Mouse (Mus musculus) thymus, adult 2 months (tissue): Measurements from ENCODE around the gene Dgkg. TPM values are rescaled to one million over a fixed set of nuclear protein-coding genes. Genes with fewer than 3 reads are reported as not detected.

Experiments
- DNase-seq: peaks from one replicate; pipeline ENCODE4 v3.0.0; 2021
- H3K27ac ChIP-seq: fragments of 200-500 bp; 2 replicates; pipeline ENCODE4 v1.5.1; 2012; ENCODE audit warnings: low read length, control low read depth; ENCODE audit not compliant: control insufficient read depth, insufficient read depth
- H3K27me3 ChIP-seq: fragments of 200-500 bp; 2 replicates; pipeline ENCODE4 v1.6.1; 2012; ENCODE audit warnings: mild to moderate bottlenecking, low read length, moderate library complexity, mixed read lengths; ENCODE audit not compliant: control insufficient read depth, insufficient read depth
- H3K36me3 ChIP-seq: fragments of 200-500 bp; 2 replicates; pipeline ENCODE4 v1.6.1; 2012; ENCODE audit warnings: mild to moderate bottlenecking, low read length, moderate library complexity; ENCODE audit not compliant: control insufficient read depth, insufficient read depth
- H3K4me1 ChIP-seq: fragments of 200-500 bp; replicated peaks from 2 replicates; pipeline ENCODE4 v1.6.1; 2012; ENCODE audit warnings: low read length; ENCODE audit not compliant: control insufficient read depth, insufficient read depth
- H3K4me3 ChIP-seq: fragments of 200-500 bp; 2 replicates; pipeline ENCODE4 v1.5.1; 2012; ENCODE audit warnings: mild to moderate bottlenecking, low read length, control low read depth, moderate library complexity; ENCODE audit not compliant: control insufficient read depth, insufficient read depth
- CTCF ChIP-seq: fragments of 200-500 bp; IDR thresholded peaks from 2 replicates; pipeline ENCODE4 v1.5.1; 2012; ENCODE audit warnings: mild to moderate bottlenecking, control low read depth, low read length, moderate library complexity, borderline replicate concordance; ENCODE audit not compliant: control insufficient read depth, poor library complexity, insufficient read depth; ENCODE audit errors: extremely low read depth
- POLR2A ChIP-seq: fragments of 200-500 bp; IDR thresholded peaks from 2 replicates; pipeline ENCODE4 v1.6.1; 2012; ENCODE audit warnings: mild to moderate bottlenecking, low read length, control low read depth, moderate library complexity; ENCODE audit not compliant: control insufficient read depth, poor library complexity, insufficient read depth; ENCODE audit errors: extremely low read depth
- WGBS: fragments of 180-500 bp; shearing (Covaris S2); methylation state at CpG from one replicate; pipeline ENCODE4 v1.1.7; 2018; 5-methylcytosine and 5-hydroxymethylcytosine counted together
- polyA plus RNA-seq: library from polyadenylated mRNA; depleted of rRNA; stranded (reverse); fragments of >200 nt; gene quantifications from 2 replicates; pipeline ENCODE4 v1.2.3, GENCODE M21; 2012; rRNA removed

The Dgkg gene
- polyA plus RNA-seq: 8.1 and 9.0 TPM in 2 replicates

DNA sequence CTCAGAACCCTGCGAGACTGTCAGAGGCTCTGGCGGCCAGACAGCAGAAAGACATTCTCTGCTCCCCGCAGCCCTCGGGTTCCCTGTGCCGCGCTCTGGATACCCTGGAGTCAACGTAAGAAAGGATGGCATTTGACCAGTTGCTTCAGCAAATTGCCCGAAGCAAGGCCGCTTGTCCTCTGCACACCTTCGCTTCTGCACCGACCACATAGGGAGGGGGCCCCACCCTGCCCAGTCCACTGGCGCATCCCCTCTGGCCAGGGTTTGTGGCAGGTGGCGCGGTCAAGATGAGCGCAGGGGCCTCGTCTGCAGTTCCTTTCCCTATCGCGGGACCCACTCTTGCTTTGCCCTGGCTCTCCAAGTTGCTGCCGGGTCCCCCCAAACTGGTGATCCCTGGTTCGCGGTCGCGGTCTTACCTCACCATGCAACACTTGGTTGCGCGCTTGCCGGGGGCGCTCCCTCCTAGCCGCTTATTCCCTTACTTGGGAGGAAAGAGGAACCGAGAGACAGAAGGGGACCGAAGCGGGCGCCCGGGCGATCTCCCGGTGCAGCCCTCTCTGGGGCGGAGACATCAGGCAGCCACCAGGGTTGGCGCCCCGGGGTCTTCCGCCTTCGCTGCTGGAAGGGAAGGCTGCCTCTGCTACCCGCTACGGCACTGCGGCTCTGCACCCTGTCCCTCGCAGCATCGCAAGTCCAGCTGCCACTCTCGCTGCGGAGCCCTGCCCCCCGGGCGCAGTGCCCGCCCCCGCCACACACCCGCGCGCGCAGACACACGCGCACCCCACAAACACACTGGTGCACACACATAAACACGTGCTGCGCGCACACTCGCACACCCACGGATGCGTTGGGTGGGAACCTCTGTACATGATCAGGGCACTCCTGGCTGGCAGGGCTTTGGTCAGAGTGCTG is at the start of gene Dgkg:
Gene Dgkg, minus strand, starts transcription at position 689 of the 912 bp plus-strand sequence.
- under 1% methylated on average over 63 of the region's 63 CpGs for WGBS
- Histone ChIP-seq H3K4me1 (peaks cover 30% of the 10 kb centered on the region), H3K36me3 (no peaks in the 10 kb centered on the region), H3K27me3 (no peaks in the 10 kb centered on the region), H3K4me3 (peak within 1 kb of the TSS; percentile 86), H3K27ac (peak within 1 kb of the TSS; percentile 32; the same call in 1 of the 2 replicates)
- peak; percentile 58; the same call in 1 of the 2 replicates for TF ChIP-seq POLR2A
- 0 out of 2 replicates have a peak, but pooled peaks have one; percentile 14 for TF ChIP-seq CTCF
- peak; percentile 77 for DNase-seq

DNA sequence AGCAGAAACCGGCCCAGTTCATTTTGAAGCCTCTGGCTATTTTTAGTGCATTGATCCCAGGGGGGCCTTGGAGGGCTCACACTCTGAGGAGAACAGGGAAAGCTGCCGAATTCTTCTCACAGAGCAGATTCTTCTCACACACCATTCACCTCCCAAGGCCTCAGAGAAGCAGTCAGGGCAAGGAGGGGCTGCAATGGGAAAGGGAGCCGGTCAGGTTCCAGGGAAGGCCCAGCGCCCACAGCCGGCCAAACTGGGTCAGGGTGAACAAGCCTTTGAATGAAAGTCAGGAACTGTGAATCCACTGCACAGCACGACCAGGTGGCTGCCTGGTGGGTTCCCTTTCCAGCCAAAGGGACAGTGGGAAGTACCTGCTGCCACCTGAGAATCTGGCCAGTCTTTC is 47.9 kb upstream of the Dgkg start:
- no peaks in the 10 kb centered on the region for H3K4me1 ChIP-seq
- TF ChIP-seq CTCF: no peak
- TF ChIP-seq POLR2A: no peak
- no peak overlapping the region for H3K4me3 ChIP-seq
- no peak for DNase-seq
- no peaks in the 10 kb centered on the region for H3K27me3 ChIP-seq
- H3K27ac ChIP-seq: no peak overlapping the region
- WGBS: 84% methylated on average over 6 of the region's 6 CpGs
- H3K36me3 ChIP-seq: no peaks in the 10 kb centered on the region

DNA sequence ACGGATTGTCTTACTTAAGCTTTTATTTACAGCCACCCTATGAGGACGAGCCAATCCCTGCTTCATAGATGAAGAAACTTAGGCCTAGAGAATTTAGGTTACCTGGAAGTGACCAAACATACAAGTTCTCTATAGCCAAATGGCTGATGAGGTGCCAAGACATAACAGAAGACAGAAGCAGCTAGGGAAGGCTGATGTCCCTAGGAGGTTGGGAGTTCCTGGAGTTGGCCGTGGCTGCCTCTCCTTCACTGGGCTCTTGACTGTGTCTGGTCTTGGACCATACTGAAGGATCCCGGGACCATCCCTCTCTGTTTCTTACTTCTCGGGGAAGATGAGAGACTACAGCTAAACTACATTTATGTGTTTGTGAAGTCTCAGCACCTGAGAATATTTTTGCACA is 47.1 kb upstream of the Dgkg start:
- Histone ChIP-seq H3K27me3 (no peaks in the 10 kb centered on the region), H3K36me3 (no peaks in the 10 kb centered on the region), H3K27ac (no peak overlapping the region), H3K4me1 (no peaks in the 10 kb centered on the region), H3K4me3 (no peak overlapping the region)
- DNase-seq: no peak
- 98% methylated on average over 5 of the region's 5 CpGs for WGBS
- no peak for TF ChIP-seq CTCF
- no peak for TF ChIP-seq POLR2A

- Histone ChIP-seq H3K4me1 (no peaks in the 10 kb centered on the region), H3K27ac (no peak overlapping the region), H3K36me3 (no peaks in the 10 kb centered on the region), H3K27me3 (no peaks in the 10 kb centered on the region), H3K4me3 (no peak overlapping the region)
- DNase-seq: no peak
- TF ChIP-seq CTCF (no peak), POLR2A (no peak)
- 89% methylated on average over 13 of the region's 13 CpGs for WGBS
These were observed 42.1 kb upstream of the Dgkg start for GRCm38 (mm10) chr16:22698846-22699760.

GRCm38 (mm10) chr16:22698101-22698500 is 41.1 kb upstream of the Dgkg start:
- Histone ChIP-seq H3K4me3 (no peak overlapping the region), H3K27me3 (no peaks in the 10 kb centered on the region), H3K27ac (no peak overlapping the region), H3K36me3 (no peaks in the 10 kb centered on the region), H3K4me1 (no peaks in the 10 kb centered on the region)
- no peak for DNase-seq
- TF ChIP-seq POLR2A: no peak
- no peak for TF ChIP-seq CTCF
- 95% methylated on average over 8 of the region's 8 CpGs for WGBS

GRCm38 (mm10) chr16:22689622-22690021 is 32.6 kb upstream of the Dgkg start:
- no peaks in the 10 kb centered on the region for H3K36me3 ChIP-seq
- WGBS: 50% methylated on average over 2 of the region's 2 CpGs
- H3K27me3 ChIP-seq: no peaks in the 10 kb centered on the region
- no peak for DNase-seq
- H3K4me1 ChIP-seq: no peaks in the 10 kb centered on the region; the same call in 1 of the 2 replicates
- TF ChIP-seq CTCF (no peak), POLR2A (no peak)
- no peak overlapping the region for H3K4me3 ChIP-seq
- H3K27ac ChIP-seq: no peak overlapping the region
